Mouse (Mus musculus) brain, embryonic 14.5 days (tissue): ENCODE measurements at regions not wholly inside any gene's neighbourhood (a gene's known extent, or its start where the extent isn't known, plus 50 kb on each side); places are given as distances from the start of the nearest gene placed in this dataset.

Experiments
- CTCF ChIP-seq: fragments of 200-500 bp; IDR thresholded peaks from 2 replicates; pipeline ENCODE4 v1.5.1; 2012; ENCODE audit warnings: inconsistent platforms, mild to moderate bottlenecking, moderate library complexity, borderline replicate concordance; ENCODE audit not compliant: insufficient read depth, insufficient read length; ENCODE audit errors: extremely low read depth
- POLR2A ChIP-seq: fragments of 200-500 bp; IDR thresholded peaks from 2 replicates; pipeline ENCODE4 v1.6.1; 2012; ENCODE audit warnings: mild to moderate bottlenecking, inconsistent platforms, borderline replicate concordance; ENCODE audit not compliant: poor library complexity, insufficient read depth, insufficient read length, severe bottlenecking; ENCODE audit errors: extremely low read depth

DNA sequence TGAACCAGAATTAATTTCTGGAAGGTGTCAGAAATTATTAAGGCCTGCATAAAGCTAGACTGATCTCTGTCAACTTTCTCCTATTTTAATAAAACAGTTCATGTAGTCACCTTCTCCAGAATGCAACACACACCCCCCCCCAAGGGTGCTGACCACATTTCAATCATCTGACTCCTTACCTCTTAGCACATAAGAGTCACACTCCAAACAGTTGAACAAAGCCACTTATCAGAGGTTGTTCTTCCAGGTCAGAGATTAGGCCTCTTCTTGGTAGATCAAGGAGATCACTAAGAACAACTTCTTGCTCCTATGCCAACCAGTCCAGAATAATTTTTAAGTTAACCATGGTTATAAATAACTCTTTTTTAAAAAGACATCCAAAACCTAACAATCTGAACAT, 86.0 kb upstream of the 2610301B20Rik start:
- TF ChIP-seq CTCF = no peak
- TF ChIP-seq POLR2A = no peak
